Mouse (Mus musculus) retina, adult 2 months (tissue): ENCODE measurements around the gene Map2.

ENCODE experiments used
- DNase-seq: peaks from one replicate; pipeline ENCODE4 v3.0.0-alpha.2; 2012; ENCODE audit warnings: low read depth, low spot score

The Map2 gene

DNA sequence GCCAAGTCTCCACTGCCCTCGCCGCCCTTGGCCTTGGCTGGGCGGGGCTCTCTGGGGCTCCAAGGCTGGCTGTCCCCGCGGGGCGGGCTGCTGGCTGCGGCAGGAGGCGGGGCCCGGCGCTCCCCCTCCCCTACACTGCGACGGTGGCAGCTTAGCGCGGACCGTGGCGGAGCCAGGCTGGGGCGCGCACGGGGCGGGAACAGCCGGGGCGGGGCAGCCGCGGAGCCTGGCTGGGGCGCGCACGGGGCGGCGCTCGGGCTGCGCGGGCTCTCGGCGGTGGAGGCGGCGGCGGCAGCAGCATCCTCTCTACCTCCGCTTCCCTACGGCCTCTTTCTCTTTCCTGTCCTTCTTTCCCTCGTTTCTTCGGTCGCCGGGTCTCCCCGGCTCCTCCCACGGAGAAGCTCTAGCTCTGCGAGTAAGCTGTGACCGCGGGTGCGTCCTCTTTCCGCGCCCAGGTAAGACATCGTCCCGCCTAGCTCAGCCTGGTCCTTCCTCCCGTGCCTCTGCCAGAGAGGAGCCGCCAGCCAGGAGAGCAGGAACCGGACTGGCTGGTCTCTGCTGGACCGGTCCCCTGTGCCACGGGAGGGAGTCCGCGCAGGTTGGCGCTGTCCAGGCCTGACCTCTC lies at the start of gene Map2:
Map2 (plus strand) TSS at position 233 of the 625 bp plus-strand sequence.
- DNase-seq: peak; percentile 75

DNA sequence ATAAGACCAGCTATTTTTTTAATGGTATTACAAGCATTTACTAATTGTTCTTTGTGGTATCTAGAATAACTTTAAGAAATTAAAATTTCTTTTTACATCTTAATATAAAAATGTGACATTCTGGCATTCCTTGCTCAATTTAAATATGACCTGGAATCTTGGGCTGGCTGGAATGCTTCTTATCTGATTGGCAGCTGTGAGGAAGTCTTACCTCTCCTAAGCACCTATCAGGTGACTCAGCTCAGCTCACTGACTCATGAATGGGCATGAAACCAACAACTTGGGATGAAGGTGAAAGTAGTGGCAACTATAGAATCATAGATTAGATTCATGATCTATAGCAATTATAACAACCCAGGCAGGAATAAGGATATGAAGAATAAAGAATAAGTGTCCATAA lies 42.1 kb upstream of the Map2 start:
- no peak for DNase-seq

GRCm38 (mm10) chr1:66135324-66135723 lies 39.7 kb upstream of the Map2 start:
- DNase-seq: no peak

DNA sequence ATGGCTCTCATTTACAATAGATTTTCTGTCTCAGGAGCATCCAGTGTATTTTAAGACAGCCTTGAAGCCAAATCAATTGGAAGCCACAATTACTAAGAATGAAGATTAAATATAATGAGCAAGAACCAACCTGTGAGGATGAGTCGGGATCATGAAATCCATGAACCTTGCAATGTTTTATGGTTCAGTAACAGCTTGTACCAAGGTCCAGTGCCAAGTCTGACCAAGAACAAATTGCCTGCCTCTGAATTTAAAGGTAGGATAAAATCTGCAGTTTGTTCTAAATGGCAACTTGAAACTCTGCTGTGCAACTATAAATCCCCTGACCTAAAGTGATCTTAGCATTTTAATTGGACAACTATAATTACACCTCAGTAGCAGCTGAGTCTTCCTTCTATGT lies 34.4 kb upstream of the Map2 start:
- no peak for DNase-seq

- DNase-seq: no peak
Measured at GRCm38 (mm10) chr1:66145180-66145579, 29.9 kb upstream of the Map2 start.

DNA sequence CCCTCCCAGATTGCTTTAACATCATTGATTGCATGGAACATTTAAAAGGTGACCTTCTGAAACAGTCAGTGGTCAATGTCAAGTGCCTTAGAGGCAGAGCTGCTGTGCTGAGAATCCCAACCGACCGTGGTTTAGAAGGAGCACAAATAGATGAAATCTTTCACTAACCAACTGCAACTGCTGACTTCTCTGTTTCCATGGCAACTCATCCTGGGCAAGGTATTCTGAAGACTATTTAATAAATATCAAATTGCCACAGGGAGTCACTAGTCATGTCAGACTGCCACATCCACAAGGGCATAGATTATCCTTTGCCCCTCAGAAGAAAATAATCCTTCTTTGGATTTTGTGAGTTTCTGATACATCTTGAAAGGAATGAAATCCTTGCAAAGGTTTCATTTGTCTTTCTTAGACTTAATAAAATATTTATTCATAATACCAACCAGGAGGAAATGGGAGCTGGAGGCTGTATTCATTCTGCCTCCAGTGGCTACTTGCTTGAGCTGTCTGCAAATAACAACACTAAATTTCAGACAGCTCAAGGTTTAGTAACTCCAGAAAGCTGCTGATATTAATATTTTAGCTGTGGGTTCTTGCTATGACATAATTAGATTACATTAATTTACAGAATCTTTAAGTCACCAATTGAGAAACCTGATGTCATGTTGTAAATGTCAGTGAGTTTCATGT lies 26.1 kb upstream of the Map2 start:
- DNase-seq: no peak

DNA sequence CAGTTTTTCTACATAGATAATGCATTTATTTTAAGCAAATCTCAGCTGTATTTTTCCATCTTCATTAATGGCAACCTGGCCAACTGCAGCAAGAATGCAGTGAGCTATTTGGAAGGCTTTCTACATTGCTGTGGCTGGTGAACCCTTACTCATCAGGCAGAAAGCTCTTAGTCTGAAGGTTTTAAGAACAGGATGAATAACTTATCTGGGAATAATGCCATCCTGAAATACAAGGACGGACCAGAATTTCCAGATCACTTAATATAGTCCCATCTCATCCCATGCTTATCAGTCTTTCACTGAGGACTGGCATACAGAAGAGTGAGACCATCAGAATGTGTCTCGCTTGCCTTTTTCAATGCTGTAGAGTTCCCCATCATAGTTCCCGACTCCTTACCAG lies 24.3 kb upstream of the Map2 start:
- DNase-seq: no peak

DNA sequence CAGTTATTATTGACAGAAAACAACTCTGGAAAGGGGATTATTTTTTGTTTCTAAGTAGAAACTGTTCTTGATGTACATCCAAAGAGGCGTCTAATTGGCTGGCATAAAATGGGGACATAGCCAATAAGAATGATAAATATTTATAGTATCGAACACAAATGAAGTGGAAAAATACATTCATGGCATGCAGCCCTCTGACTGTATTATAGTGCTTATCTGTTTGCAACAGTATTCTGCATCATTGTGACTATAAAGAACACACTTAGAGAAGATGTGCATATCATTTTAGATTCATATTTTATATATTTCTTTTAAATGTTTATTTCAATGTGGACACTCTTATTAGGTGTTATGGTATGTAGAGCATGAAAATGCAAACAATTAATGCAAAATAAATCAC lies 17.9 kb upstream of the Map2 start:
- no peak for DNase-seq

GRCm38 (mm10) chr1:66157589-66157988 lies 17.5 kb upstream of the Map2 start:
- DNase-seq: no peak

GRCm38 (mm10) chr1:66164648-66165047 lies 10.4 kb upstream of the Map2 start:
- DNase-seq: no peak

DNA sequence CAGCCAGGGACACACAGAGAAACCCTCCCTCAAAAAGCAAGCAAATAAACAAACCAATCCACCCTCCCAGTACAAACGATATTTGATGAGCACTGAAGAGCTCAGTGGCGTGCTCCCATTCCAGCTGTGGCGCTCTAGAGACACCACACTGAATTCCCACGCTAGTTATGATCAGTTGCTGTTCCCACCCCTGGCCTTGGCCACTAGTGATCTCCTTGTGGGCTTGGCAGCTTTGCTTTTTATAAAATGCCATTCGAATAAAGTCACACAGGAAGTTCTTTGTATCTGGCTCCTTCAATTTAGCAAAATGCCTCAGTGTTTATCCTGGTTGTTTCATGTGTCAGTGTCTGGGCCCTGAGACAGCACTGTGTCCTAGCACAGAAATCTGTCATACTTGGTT lies 6.4 kb upstream of the Map2 start:
- no peak for DNase-seq

DNA sequence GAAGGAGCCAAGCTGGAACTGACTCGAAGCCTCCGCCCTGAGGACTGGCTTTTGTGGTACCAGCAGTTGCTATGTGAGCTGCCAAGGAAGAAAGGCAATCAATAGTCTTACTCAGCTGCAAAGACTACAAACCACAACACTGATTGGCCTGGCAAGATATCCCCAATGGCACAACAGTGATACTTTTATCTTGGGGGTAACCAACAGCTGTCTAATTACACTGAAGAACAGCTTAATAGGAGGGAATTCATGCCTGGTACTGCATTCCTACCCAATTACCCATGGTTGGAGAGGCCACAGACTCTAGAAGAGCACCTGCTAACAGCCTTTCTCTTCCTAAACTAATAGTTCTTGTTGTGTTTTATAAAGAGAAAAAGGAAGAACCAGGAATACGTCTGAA lies 2.9 kb upstream of the Map2 start:
- no peak for DNase-seq

GRCm38 (mm10) chr1:66173630-66174029 lies 1.4 kb upstream of the Map2 start:
- DNase-seq: no peak

DNA sequence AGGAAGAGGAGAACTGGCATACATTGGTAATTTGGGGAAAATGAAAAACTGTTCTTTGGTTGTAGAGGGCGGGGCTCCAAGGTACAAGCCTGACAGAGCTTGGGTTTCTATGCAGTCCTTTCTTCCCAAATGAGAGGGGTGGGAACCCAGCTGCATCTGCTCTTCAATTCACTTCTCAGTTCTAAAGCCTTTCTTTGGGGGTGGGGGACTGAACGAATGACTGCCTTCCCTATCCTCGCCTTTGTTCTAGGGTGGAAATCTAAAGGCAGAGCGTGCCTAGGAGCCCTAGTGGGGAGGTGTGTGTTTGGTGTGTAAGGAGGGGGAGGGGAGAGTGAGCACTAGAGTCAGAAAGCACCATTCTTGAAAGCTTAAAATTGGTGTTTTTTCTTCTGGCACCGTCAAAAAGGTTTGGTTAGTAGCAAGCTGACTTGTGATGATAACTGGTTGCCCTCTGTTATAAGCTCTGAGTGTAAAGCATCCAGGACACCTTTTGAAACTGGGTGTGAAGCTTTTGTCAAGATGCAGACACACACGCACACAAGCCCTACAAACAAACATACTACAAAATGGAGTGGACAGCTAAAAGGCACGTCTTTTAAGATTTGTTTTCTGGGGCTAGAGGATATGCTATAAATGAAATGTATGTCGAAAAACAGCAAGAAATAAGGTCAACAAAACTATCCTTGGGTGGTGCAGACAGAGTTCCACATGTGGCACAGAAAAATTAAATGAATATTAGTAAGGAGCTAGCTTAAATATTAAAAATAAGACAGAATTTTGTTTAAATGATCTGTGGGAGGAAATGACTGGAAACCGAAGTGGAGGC lies 1.2 kb downstream of the Map2 start:
- no peak for DNase-seq

DNA sequence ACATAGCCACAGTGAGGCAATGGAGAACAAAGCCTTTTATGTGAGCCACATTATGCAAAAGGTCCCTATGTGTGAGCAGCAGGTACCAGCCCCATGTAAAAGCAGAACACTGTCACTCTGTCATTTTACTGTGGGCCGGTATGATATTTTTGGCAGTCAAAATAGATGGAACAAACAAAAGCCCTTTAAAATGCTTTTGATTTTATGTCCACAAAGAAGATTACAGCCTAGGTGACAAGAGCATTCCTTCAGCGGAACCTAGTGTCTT lies 1.7 kb downstream of the Map2 start:
- no peak for DNase-seq

- DNase-seq: no peak
Measured at GRCm38 (mm10) chr1:66177489-66178170, 2.6 kb downstream of the Map2 start.

GRCm38 (mm10) chr1:66187016-66187681 lies 12.1 kb downstream of the Map2 start:
- no peak for DNase-seq

DNA sequence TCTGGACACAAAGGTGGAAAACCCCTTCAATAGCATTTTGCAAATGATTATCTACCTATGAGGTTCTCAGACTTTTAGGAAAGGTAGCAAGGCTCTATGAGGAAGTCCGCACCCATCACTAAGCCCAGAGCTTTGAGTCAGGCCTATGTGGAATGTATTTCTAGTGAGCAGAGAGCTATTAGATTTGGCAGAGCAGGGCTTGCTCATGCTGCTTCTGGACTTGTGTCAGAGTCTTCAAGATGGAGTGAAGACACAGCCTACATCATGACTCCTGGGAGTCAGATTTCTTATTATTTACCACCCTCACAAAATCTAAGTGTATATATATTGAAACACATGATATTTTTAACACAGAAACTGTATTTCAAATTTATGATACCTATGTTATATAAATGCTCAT lies 17.3 kb downstream of the Map2 start:
- no peak for DNase-seq

GRCm38 (mm10) chr1:66192891-66193290 lies 17.8 kb downstream of the Map2 start:
- DNase-seq: no peak

DNA sequence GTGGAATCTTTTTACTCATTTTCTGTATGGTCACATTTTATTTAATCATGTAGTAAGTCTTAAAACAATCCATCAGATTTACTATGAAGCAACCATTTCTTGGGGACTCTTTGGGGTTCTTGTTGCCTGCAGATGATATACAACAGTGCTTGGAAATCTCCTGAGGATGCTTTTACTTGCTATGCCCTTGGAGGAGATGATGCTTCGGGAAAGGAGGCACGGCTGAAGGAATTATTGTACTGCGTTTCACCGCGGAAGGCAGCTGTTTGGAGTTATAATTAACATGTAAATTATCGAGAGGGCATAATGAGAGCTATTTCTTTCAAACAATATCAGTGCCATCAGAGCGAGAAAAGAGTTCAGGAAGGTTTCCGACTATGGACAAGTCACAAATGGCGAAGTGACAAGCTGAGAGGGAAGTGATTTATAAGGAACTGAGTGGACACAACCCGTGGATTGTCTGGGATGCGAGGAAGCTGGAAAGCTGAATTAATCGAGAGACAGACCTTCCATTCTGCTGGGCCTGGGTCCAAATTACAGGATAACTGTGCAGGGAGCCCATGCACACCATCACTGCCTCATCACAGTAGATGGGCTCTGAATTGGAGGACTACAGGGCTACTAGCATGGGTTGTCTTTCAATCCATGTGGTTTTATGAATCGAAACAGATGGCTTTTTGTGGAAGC lies 20.1 kb downstream of the Map2 start:
- no peak for DNase-seq

GRCm38 (mm10) chr1:66196240-66196639 lies 21.2 kb downstream of the Map2 start:
- no peak for DNase-seq
